Mouse (Mus musculus) colon, adult 2 months (tissue): Measurements from ENCODE around the gene Gm5141. TPM values are rescaled to one million over a fixed set of nuclear protein-coding genes. Genes with fewer than 3 reads are reported as not detected.

Experiments
- polyA plus RNA-seq: library from polyadenylated mRNA; depleted of rRNA; stranded (reverse); fragments of >200 nt; gene quantifications from 2 replicates; pipeline ENCODE4 v1.2.3, GENCODE M21; 2012; rRNA removed

Gene Gm5141
- polyA plus RNA-seq: 0.30 and 0.71 TPM in 2 replicates

GRCm38 (mm10) chr13:62785199-62786134 lies at the start of gene Gm5141:
Gene Gm5141 (minus strand): TSS chr13:62785808.

GRCm38 (mm10) chr13:62760432-62761415 lies 24.9 kb downstream of the Gm5141 start, which contains the start of gene Platr25:
Gene Platr25 (minus strand): TSS chr13:62760709.

Other genes with a start within 250 kb of the Gm5141 start
- gene Zfp935, start 227.3 kb downstream of the Gm5141 start, polyA plus RNA-seq: not detected in 2 replicates
- gene Zfp934, start 214.6 kb downstream of the Gm5141 start, polyA plus RNA-seq: 0.36 and 0.57 TPM in 2 replicates
- gene 6720489N17Rik, start 161.6 kb downstream of the Gm5141 start, polyA plus RNA-seq: 0.05 TPM in 1 of 2 replicates, not detected in the other
- 0.36 and 0.37 TPM in 2 replicates for gene Platr25, start 25.1 kb downstream of the Gm5141 start, polyA plus RNA-seq
- 51.8 and 54.3 TPM in 2 replicates for gene Fbp2, start 72.6 kb upstream of the Gm5141 start, polyA plus RNA-seq
- gene Fbp1, start 102.5 kb upstream of the Gm5141 start, polyA plus RNA-seq: 2.0 and 2.1 TPM in 2 replicates
- gene 2010111I01Rik, start 179.1 kb upstream of the Gm5141 start, polyA plus RNA-seq: 104 and 119 TPM in 2 replicates